Mouse (Mus musculus): ENCODE data around the gene Gm21748. TPM values are rescaled to one million over a fixed set of nuclear protein-coding genes. Genes with fewer than 3 reads are reported as not detected.
"Not testable (repeated sequence)": the region's sequence is repeated elsewhere in the genome, so short reads cannot be mapped to it uniquely, and the experiment has no call there.

Gm21748 gene
- polyA plus RNA-seq (2015; fragmentation: Nextera tagmentation; extraction: Ambion mirVana): not detected in 2 replicates

GRCm38 (mm10) chrY:90839077-90839476 is at the start of gene Gm21748:
Gene Gm21748, minus strand, starts transcription at chrY:90839177.
- H3K27ac ChIP-seq; H3K27me3 ChIP-seq; H3K4me1 ChIP-seq; H3K36me3 ChIP-seq; H3K9me3 ChIP-seq; H3K4me3 ChIP-seq; H3K9ac ChIP-seq; ATAC-seq (ENCODE audit: insufficient number of reproducible peaks, low FRiP score, low TSS enrichment, low read depth); H3K4me2 ChIP-seq: not testable (repeated sequence)
- WGBS: no CpG with 5 or more reads among the region's 8 CpGs

Other genes with a start within 250 kb of the Gm21748 start
- not detected in 2 replicates for gene Gm21860, start 84.4 kb downstream of the Gm21748 start, polyA plus RNA-seq (2015; fragmentation: Nextera tagmentation; extraction: Ambion mirVana)
- gene Gm47283, start 54.4 kb downstream of the Gm21748 start, polyA plus RNA-seq (2015; fragmentation: Nextera tagmentation; extraction: Ambion mirVana): not detected in 2 replicates

Data from limb, embryonic 15.5 days (tissue).